Mouse (Mus musculus): ENCODE measurements around the gene Socs5.

GRCm38 (mm10) chr17:87133823-87134222, 26.3 kb downstream of the Socs5 start:
- TF ChIP-seq CTCF (conservative IDR thresholded peaks at IDR 0.05; ENCODE audit: insufficient read depth, insufficient read length, low read depth, low read length) (no peak), POLR2A (IDR thresholded peaks at IDR 0.05; ENCODE audit: low read depth, low read length) (no peak)
